Mouse (Mus musculus): ENCODE measurements around the gene Adamts3. TPM values are rescaled to one million over a fixed set of nuclear protein-coding genes. Genes with fewer than 3 reads are reported as not detected.

The Adamts3 gene
- total RNA-seq, 2 experiments from 2014 or later, result 66.7 to 71.6 TPM

- peak in 1 of 2 experiments; percentile 57 for DNase-seq (ENCODE audit: low spot score in 2 of 2)
Measured at GRCm38 (mm10) chr5:89819531-89819930, 63.6 kb downstream of the Adamts3 start.

- DNase-seq (ENCODE audit: low spot score in 2 of 2), result no peak
Measured at GRCm38 (mm10) chr5:89816610-89817009, 66.5 kb downstream of the Adamts3 start.

GRCm38 (mm10) chr5:89814552-89814951 lies 68.6 kb downstream of the Adamts3 start:
- DNase-seq (ENCODE audit: low spot score in 2 of 2), result no peak

- peak in 1 of 2 experiments; percentile 22 for DNase-seq (ENCODE audit: low spot score in 2 of 2)
Measured at GRCm38 (mm10) chr5:89800181-89800816, 82.8 kb downstream of the Adamts3 start.

GRCm38 (mm10) chr5:89793706-89794105 lies 89.4 kb downstream of the Adamts3 start:
- DNase-seq (ENCODE audit: low spot score in 2 of 2), result no peak

GRCm38 (mm10) chr5:89784635-89785034 lies 98.5 kb downstream of the Adamts3 start:
- no peak for DNase-seq (ENCODE audit: low spot score in 2 of 2)

- no peak for DNase-seq (ENCODE audit: low spot score in 2 of 2)
Measured at GRCm38 (mm10) chr5:89779823-89780222, 103.3 kb downstream of the Adamts3 start.

GRCm38 (mm10) chr5:89778610-89779009 lies 104.5 kb downstream of the Adamts3 start:
- DNase-seq (ENCODE audit: low spot score in 2 of 2), result no peak

- no peak for DNase-seq (ENCODE audit: low spot score in 2 of 2)
Measured at GRCm38 (mm10) chr5:89777411-89777810, 105.7 kb downstream of the Adamts3 start.

- no peak for DNase-seq (ENCODE audit: low spot score in 2 of 2)
Measured at GRCm38 (mm10) chr5:89770655-89771355, 112.3 kb downstream of the Adamts3 start.

GRCm38 (mm10) chr5:89763189-89764187 lies 119.6 kb downstream of the Adamts3 start:
- DNase-seq (ENCODE audit: low spot score in 2 of 2), result no peak

- no peak for DNase-seq (ENCODE audit: low spot score in 2 of 2)
Measured at GRCm38 (mm10) chr5:89760368-89760767, 122.8 kb downstream of the Adamts3 start.

GRCm38 (mm10) chr5:89751836-89752235 lies 131.3 kb downstream of the Adamts3 start:
- DNase-seq (ENCODE audit: low spot score in 2 of 2), result no peak

GRCm38 (mm10) chr5:89748185-89748884 lies 134.8 kb downstream of the Adamts3 start:
- no peak for DNase-seq (ENCODE audit: low spot score in 2 of 2)

- DNase-seq (ENCODE audit: low spot score in 2 of 2), result no peak
Measured at GRCm38 (mm10) chr5:89747149-89747659, 135.9 kb downstream of the Adamts3 start.

- no peak for DNase-seq (ENCODE audit: low spot score in 2 of 2)
Measured at GRCm38 (mm10) chr5:89745112-89745511, 138.0 kb downstream of the Adamts3 start.

- no peak for DNase-seq (ENCODE audit: low spot score in 2 of 2)
Measured at GRCm38 (mm10) chr5:89734759-89735158, 148.4 kb downstream of the Adamts3 start.

- no peak for DNase-seq (ENCODE audit: low spot score in 2 of 2)
Measured at GRCm38 (mm10) chr5:89730411-89730810, 152.7 kb downstream of the Adamts3 start.

- no peak for DNase-seq (ENCODE audit: low spot score in 2 of 2)
Measured at GRCm38 (mm10) chr5:89728117-89728516, 155.0 kb downstream of the Adamts3 start.

GRCm38 (mm10) chr5:89727497-89728057 lies 155.6 kb downstream of the Adamts3 start:
- DNase-seq (ENCODE audit: low spot score in 2 of 2), result no peak
